Mouse (Mus musculus) layer of hippocampus, postnatal 14 days (tissue): ENCODE data around the gene Vwa8. TPM values are rescaled to one million over a fixed set of nuclear protein-coding genes. Genes with fewer than 3 reads are reported as not detected.

Experiments
- DNase-seq, 2 experiments: peaks; one replicate each; pipeline ENCODE4 v3.0.0; 2021 to 2022; ENCODE audit warnings: low spot score in 2 of 2, mixed read lengths in 1 of 2
- long read RNA-seq, 2 experiments: library from polyadenylated mRNA; stranded (forward); transcript quantifications; one replicate each; pipeline ENCODE4 v2.0.0; 2021
- total RNA-seq, 2 experiments: library from RNA; stranded (reverse); gene quantifications; 2 replicates each; pipeline ENCODE4 v1.2.3; 2021

Gene Vwa8
- 10 to 100 TPM; 24.2 to 24.9 TPM for total RNA-seq
- long read RNA-seq, experiment 1, partial matches to known transcripts = 1 of 4 reads
- long read RNA-seq, experiment 1, other reads (novel, unspliced or antisense) = 1 of 4 reads
- long read RNA-seq, experiment 2, full-length matches to known transcripts = 7 of 7 reads
- long read RNA-seq, experiment 2, partial matches to known transcripts = 0 of 7 reads
- long read RNA-seq, experiment 2, other reads (novel, unspliced or antisense) = 0 of 7 reads

GRCm38 (mm10) chr14:78848941-78849911 lies at the start of gene Vwa8:
TSS of gene Vwa8 (plus strand) at chr14:78849052.
- peak; percentile 73 to 76 for DNase-seq

- no peak for DNase-seq
These were observed 46.5 kb upstream of the Vwa8 start for GRCm38 (mm10) chr14:78802378-78802777.

GRCm38 (mm10) chr14:78803924-78804323 lies 44.9 kb upstream of the Vwa8 start:
- no peak for DNase-seq

GRCm38 (mm10) chr14:78812896-78813295 lies 36.0 kb upstream of the Vwa8 start:
- no peak for DNase-seq

- DNase-seq = no peak
These were observed 32.4 kb upstream of the Vwa8 start for GRCm38 (mm10) chr14:78816411-78816810.

- no peak for DNase-seq
These were observed 31.2 kb upstream of the Vwa8 start for GRCm38 (mm10) chr14:78817651-78818050.

GRCm38 (mm10) chr14:78818406-78818805 lies 30.4 kb upstream of the Vwa8 start:
- DNase-seq = no peak

- DNase-seq = peak in 1 of 2 experiments; percentile 4
These were observed 24.8 kb upstream of the Vwa8 start for GRCm38 (mm10) chr14:78824013-78824412.

GRCm38 (mm10) chr14:78824507-78824906 lies 24.3 kb upstream of the Vwa8 start:
- DNase-seq = no peak

- DNase-seq = no peak
These were observed 17.7 kb upstream of the Vwa8 start for GRCm38 (mm10) chr14:78831158-78831557.

GRCm38 (mm10) chr14:78847948-78848347 lies 904 bp upstream of the Vwa8 start:
- no peak for DNase-seq

GRCm38 (mm10) chr14:78848477-78848876 lies 375 bp upstream of the Vwa8 start:
- no peak for DNase-seq

- DNase-seq = no peak
These were observed 1.2 kb downstream of the Vwa8 start for GRCm38 (mm10) chr14:78849961-78850578.

- DNase-seq = no peak
These were observed 1.8 kb downstream of the Vwa8 start for GRCm38 (mm10) chr14:78850666-78851065.

GRCm38 (mm10) chr14:78851366-78851765 lies 2.5 kb downstream of the Vwa8 start:
- DNase-seq = peak in 1 of 2 experiments; percentile 39

GRCm38 (mm10) chr14:78852401-78853246 lies 3.8 kb downstream of the Vwa8 start:
- peak in 1 of 2 experiments; percentile 77 for DNase-seq

GRCm38 (mm10) chr14:78861156-78861555 lies 12.3 kb downstream of the Vwa8 start:
- no peak for DNase-seq

GRCm38 (mm10) chr14:78870036-78870435 lies 21.2 kb downstream of the Vwa8 start:
- DNase-seq = no peak

- no peak for DNase-seq
These were observed 28.3 kb downstream of the Vwa8 start for GRCm38 (mm10) chr14:78877176-78877575.

- no peak for DNase-seq
These were observed 29.7 kb downstream of the Vwa8 start for GRCm38 (mm10) chr14:78878402-78879045.
